Mouse (Mus musculus) brain, adult 10 weeks (tissue): Measurements from ENCODE around the gene Nova1. TPM values are rescaled to one million over a fixed set of nuclear protein-coding genes. Genes with fewer than 3 reads are reported as not detected.

Experiments
- polyA plus RNA-seq: library from polyadenylated mRNA; stranded (reverse); fragments of 350-450 nt; fragmentation: Illumina TruSeq; extraction: RNeasy Lipid Tissue Mini Kit (QIAGEN cat#74804); gene quantifications from one replicate; pipeline ENCODE4 v1.2.3, GENCODE M21; 2015; ENCODE audit warnings: low read depth, low replicate concordance

Nova1 gene
- 33.4 TPM for polyA plus RNA-seq

DNA sequence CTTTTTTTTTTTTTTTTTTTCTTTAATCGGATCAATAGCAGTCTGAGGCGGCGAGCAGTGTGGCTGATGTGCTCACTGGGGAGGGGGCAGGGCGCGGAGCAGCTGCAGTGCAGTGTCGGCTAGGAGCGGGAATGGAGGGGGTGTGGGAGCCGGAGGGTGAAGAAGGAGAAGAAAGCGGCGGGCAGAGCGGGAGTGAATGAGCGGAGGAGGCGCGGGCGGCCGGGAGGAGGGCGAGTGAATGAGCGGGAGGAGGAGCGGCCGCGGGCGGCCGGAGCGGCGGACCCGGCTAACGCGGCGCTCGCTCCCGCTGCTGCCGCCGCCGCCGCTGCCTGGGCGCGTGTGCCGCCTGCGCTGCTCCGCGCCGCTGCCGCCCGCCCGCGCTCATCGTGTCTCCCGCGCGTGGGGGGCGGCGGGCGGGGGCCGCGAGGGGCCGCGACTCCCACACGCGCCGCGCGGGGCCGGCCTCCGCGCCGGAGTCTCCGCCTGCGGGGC, at the start of gene Nova1:
TSS of gene Nova1 (minus strand) at position 74 of the 492 bp plus-strand sequence.

